Mouse (Mus musculus) erythroblast, embryonic 14.5 days (primary cell): ENCODE results near the gene Kif26b. TPM values are rescaled to one million over a fixed set of nuclear protein-coding genes. Genes with fewer than 3 reads are reported as not detected.

Experiments used
- H3K27me3 ChIP-seq: 2 replicates; pipeline ENCODE4 v1.6.1; 2012; ENCODE audit warnings: inconsistent platforms; ENCODE audit not compliant: control insufficient read depth
- H3K36me3 ChIP-seq: 2 replicates; pipeline ENCODE4 v1.6.1; 2012; ENCODE audit warnings: mild to moderate bottlenecking, inconsistent platforms; ENCODE audit not compliant: control insufficient read depth
- H3K4me1 ChIP-seq: 2 replicates; pipeline ENCODE4 v1.6.1; 2012; ENCODE audit warnings: inconsistent platforms; ENCODE audit not compliant: control insufficient read depth
- H3K4me3 ChIP-seq: replicated peaks from 2 replicates; pipeline ENCODE3; 2012; ENCODE audit warnings: moderate library complexity, mild to moderate bottlenecking, inconsistent platforms
- H3K9me3 ChIP-seq: 2 replicates; pipeline ENCODE4 v1.6.1; 2012; ENCODE audit warnings: low read length, inconsistent platforms, mixed read lengths; ENCODE audit not compliant: control insufficient read depth
- GATA1 ChIP-seq: IDR thresholded peaks from 2 replicates; pipeline ENCODE4 v1.6.1; 2012; ENCODE audit warnings: low read length, inconsistent platforms, mixed read lengths
- TAL1 ChIP-seq: IDR thresholded peaks from 3 replicates; pipeline ENCODE4 v1.6.1; 2012; ENCODE audit warnings: low read length, inconsistent platforms, mixed read lengths
- polyA plus RNA-seq: library from polyadenylated mRNA; stranded (reverse); fragments of >175 nt; gene quantifications from 2 replicates; pipeline ENCODE4 v1.2.3, GENCODE M21; 2012

Gene Kif26b
- polyA plus RNA-seq, 1 experiment = not detected

GRCm38 (mm10) chr1:178609151-178609775 is 80.3 kb downstream of the Kif26b start:
- Histone ChIP-seq H3K36me3 (no peaks in the 10 kb centered on the region), H3K9me3 (no peaks in the 10 kb centered on the region), H3K27me3 (no peaks in the 10 kb centered on the region; the same call in 1 of the 2 replicates), H3K4me3 (no peak overlapping the region), H3K4me1 (no peaks in the 10 kb centered on the region)
- TF ChIP-seq TAL1 (no peak), GATA1 (no peak)

- H3K36me3 ChIP-seq = no peaks in the 10 kb centered on the region
- TF ChIP-seq TAL1 (no peak), GATA1 (no peak)
Measured at GRCm38 (mm10) chr1:178611512-178611911, 82.6 kb downstream of the Kif26b start.

GRCm38 (mm10) chr1:178621301-178621700 is 92.4 kb downstream of the Kif26b start:
- Histone ChIP-seq H3K27me3 (no peaks in the 10 kb centered on the region), H3K4me1 (no peaks in the 10 kb centered on the region), H3K36me3 (no peaks in the 10 kb centered on the region), H3K4me3 (no peak overlapping the region), H3K9me3 (no peaks in the 10 kb centered on the region)
- TF ChIP-seq GATA1 (no peak), TAL1 (no peak)

More at GRCm38 (mm10) chr1:178611512-178611911, 82.6 kb downstream of the Kif26b start:
- H3K4me3 ChIP-seq = no peak overlapping the region
- H3K4me1 ChIP-seq = no peaks in the 10 kb centered on the region
- no peaks in the 10 kb centered on the region for H3K9me3 ChIP-seq
- no peaks in the 10 kb centered on the region; the same call in none of the 2 replicates for H3K27me3 ChIP-seq

- Histone ChIP-seq H3K4me3 (no peak overlapping the region), H3K9me3 (no peaks in the 10 kb centered on the region), H3K4me1 (no peaks in the 10 kb centered on the region), H3K36me3 (no peaks in the 10 kb centered on the region), H3K27me3 (peaks cover 3% of the 10 kb centered on the region; the same call in 1 of the 2 replicates)
- no peak for TF ChIP-seq GATA1
- no peak for TF ChIP-seq TAL1
Measured at GRCm38 (mm10) chr1:178623889-178624288, 95.0 kb downstream of the Kif26b start.

GRCm38 (mm10) chr1:178626961-178627381 is 98.0 kb downstream of the Kif26b start:
- no peak for TF ChIP-seq TAL1
- no peak for TF ChIP-seq GATA1

GRCm38 (mm10) chr1:178630042-178630441 is 101.1 kb downstream of the Kif26b start:
- peaks cover 3% of the 10 kb centered on the region; the same call in 1 of the 2 replicates for H3K27me3 ChIP-seq
- no peak overlapping the region for H3K4me3 ChIP-seq
- H3K4me1 ChIP-seq = peaks cover 35% of the 10 kb centered on the region
- H3K9me3 ChIP-seq = no peaks in the 10 kb centered on the region
- TF ChIP-seq TAL1 (no peak), GATA1 (no peak)
- no peaks in the 10 kb centered on the region for H3K36me3 ChIP-seq

More at GRCm38 (mm10) chr1:178626961-178627381, 98.0 kb downstream of the Kif26b start:
- no peak overlapping the region for H3K4me3 ChIP-seq
- H3K27me3 ChIP-seq = peaks cover 3% of the 10 kb centered on the region; the same call in 1 of the 2 replicates
- no peaks in the 10 kb centered on the region for H3K9me3 ChIP-seq
- no peaks in the 10 kb centered on the region for H3K36me3 ChIP-seq
- H3K4me1 ChIP-seq = peaks cover 26% of the 10 kb centered on the region

GRCm38 (mm10) chr1:178631863-178632262 is 102.9 kb downstream of the Kif26b start:
- H3K36me3 ChIP-seq = no peaks in the 10 kb centered on the region
- peaks cover 3% of the 10 kb centered on the region; the same call in 1 of the 2 replicates for H3K27me3 ChIP-seq
- no peaks in the 10 kb centered on the region for H3K9me3 ChIP-seq
- H3K4me1 ChIP-seq = peaks cover 46% of the 10 kb centered on the region
- no peak overlapping the region for H3K4me3 ChIP-seq
- TF ChIP-seq TAL1 (no peak), GATA1 (no peak)

- Histone ChIP-seq H3K4me1 (peaks cover 51% of the 10 kb centered on the region), H3K36me3 (no peaks in the 10 kb centered on the region), H3K27me3 (no peaks in the 10 kb centered on the region; the same call in 1 of the 2 replicates), H3K9me3 (no peaks in the 10 kb centered on the region), H3K4me3 (no peak overlapping the region)
- TF ChIP-seq GATA1 = no peak
- no peak for TF ChIP-seq TAL1
Measured at GRCm38 (mm10) chr1:178634359-178635085, 105.6 kb downstream of the Kif26b start.

- Histone ChIP-seq H3K9me3 (no peaks in the 10 kb centered on the region), H3K4me3 (no peak overlapping the region), H3K4me1 (peaks cover 42% of the 10 kb centered on the region), H3K36me3 (no peaks in the 10 kb centered on the region), H3K27me3 (no peaks in the 10 kb centered on the region; the same call in 1 of the 2 replicates)
- no peak for TF ChIP-seq TAL1
- no peak for TF ChIP-seq GATA1
Measured at GRCm38 (mm10) chr1:178635470-178635869, 106.5 kb downstream of the Kif26b start.
